Mouse (Mus musculus): ENCODE measurements around the gene Faap100. TPM values are rescaled to one million over a fixed set of nuclear protein-coding genes. Genes with fewer than 3 reads are reported as not detected.

Faap100 gene
- total and polyA plus RNA-seq, 3 experiments = 7.7 to 17.7 (median 14.3) TPM

GRCm38 (mm10) chr11:120376302-120377160 lies 2.0 kb downstream of the Faap100 start:
- no peak overlapping the region for H3K27ac ChIP-seq (ENCODE audit: insufficient read depth, low read depth)
- H3K4me2 ChIP-seq (ENCODE audit: insufficient read depth, low read depth, poor library complexity, severe bottlenecking) = no peak overlapping the region
- no peaks in the 10 kb centered on the region for H3K79me2 ChIP-seq (replicated peaks; ENCODE audit: control insufficient read depth, extremely low read depth, insufficient read depth, poor library complexity, severe bottlenecking)
- no peak for TF ChIP-seq KAT2A (IDR thresholded peaks at IDR 0.05; ENCODE audit: insufficient replicate concordance, low read length)
- no peak for TF ChIP-seq POLR2A (IDR thresholded peaks at IDR 0.05; ENCODE audit: low read depth, low read length)
- no peak for TF ChIP-seq PAX5 (IDR thresholded peaks at IDR 0.05; ENCODE audit: low read length)
- no peak for TF ChIP-seq CHD2 (IDR thresholded peaks at IDR 0.05; ENCODE audit: low read length)
- TF ChIP-seq HCFC1 (IDR thresholded peaks at IDR 0.05; ENCODE audit: low read depth, low read length) = no peak
- TF ChIP-seq MAX (IDR thresholded peaks at IDR 0.05; ENCODE audit: low read length) = no peak
- no peak for TF ChIP-seq JUN (IDR thresholded peaks at IDR 0.05; ENCODE audit: insufficient read depth, low read depth, low read length)
- no peak for TF ChIP-seq POLR2AphosphoS2 (IDR thresholded peaks at IDR 0.05; ENCODE audit: low read depth, low read length)
- TF ChIP-seq SMC3 (IDR thresholded peaks at IDR 0.05; ENCODE audit: low read depth, low read length) = no peak
- TF ChIP-seq MEF2A (IDR thresholded peaks at IDR 0.05; ENCODE audit: borderline replicate concordance, low read depth, low read length) = no peak
- no peak for TF ChIP-seq EP300 (IDR thresholded peaks at IDR 0.05; ENCODE audit: low read length)
- dilution Hi-C loops (cut with MboI; ENCODE audit: extremely low pct_ligation_motif_present, extremely low pct_unique_long_range_greater_than_20kb, low sequenced_read_pairs) (no loop called here), in situ Hi-C loops (cut with MboI; ENCODE audit: low pct_ligation_motif_present, low pct_unique_long_range_greater_than_20kb, low sequenced_read_pairs) (no loop called here)
- no peak for DNase-seq (ENCODE audit: extremely low read depth)
- peaks cover 37 to 83% of the 10 kb centered on the region in 2 experiments for H3K36me3 ChIP-seq (replicated peaks in 1 of 2; ENCODE audit: control insufficient read depth in 1 of 2, insufficient read depth in 1 of 2, low read length in 1 of 2)
- H3K9me3 ChIP-seq (replicated peaks; ENCODE audit: low read length) = no peaks in the 10 kb centered on the region
- H3K9ac ChIP-seq (ENCODE audit: insufficient read depth, low read depth) = no peak overlapping the region
- H3K4me1 ChIP-seq (ENCODE audit: control insufficient read depth in 1 of 2, insufficient read depth in 2 of 2) = peaks cover 11 to 18% of the 10 kb centered on the region in 2 experiments
- no peaks in the 10 kb centered on the region for H3K27me3 ChIP-seq (replicated peaks)
- H3K4me3 ChIP-seq (replicated peaks in 1 of 3; ENCODE audit: low read depth in 2 of 3, low read length in 2 of 3, poor library complexity in 1 of 3) = no peak overlapping the region

GRCm38 (mm10) chr11:120375324-120375723 lies 3.2 kb downstream of the Faap100 start:
- no peak for DNase-seq (ENCODE audit: extremely low read depth)
- Histone ChIP-seq H3K4me1 (ENCODE audit: control insufficient read depth in 1 of 2, insufficient read depth in 2 of 2) (peaks cover 11 to 18% of the 10 kb centered on the region in 2 experiments), H3K79me2 (replicated peaks; ENCODE audit: control insufficient read depth, extremely low read depth, insufficient read depth, poor library complexity, severe bottlenecking) (no peaks in the 10 kb centered on the region), H3K4me2 (ENCODE audit: insufficient read depth, low read depth, poor library complexity, severe bottlenecking) (no peak overlapping the region), H3K27ac (ENCODE audit: insufficient read depth, low read depth) (no peak overlapping the region), H3K9ac (ENCODE audit: insufficient read depth, low read depth) (no peak overlapping the region), H3K9me3 (replicated peaks; ENCODE audit: low read length) (no peaks in the 10 kb centered on the region), H3K4me3 (replicated peaks in 1 of 3; ENCODE audit: low read depth in 2 of 3, low read length in 2 of 3, poor library complexity in 1 of 3) (no peak overlapping the region), H3K36me3 (replicated peaks in 1 of 2; ENCODE audit: control insufficient read depth in 1 of 2, insufficient read depth in 1 of 2, low read length in 1 of 2) (peaks cover 28 to 82% of the 10 kb centered on the region in 2 experiments), H3K27me3 (replicated peaks) (no peaks in the 10 kb centered on the region)
- TF ChIP-seq E2F4 (IDR thresholded peaks at IDR 0.05; ENCODE audit: insufficient replicate concordance, low read depth, low read length) (no peak), JUND (conservative IDR thresholded peaks at IDR 0.05; ENCODE audit: low read depth, low read length) (no peak), TBP (conservative IDR thresholded peaks at IDR 0.05; ENCODE audit: low read depth, low read length) (no peak), ETS1 (conservative IDR thresholded peaks at IDR 0.05; ENCODE audit: low read depth, low read length) (no peak), RCOR1 (conservative IDR thresholded peaks at IDR 0.05; ENCODE audit: low read depth, low read length) (no peak), UBTF (IDR thresholded peaks at IDR 0.05; ENCODE audit: low read depth, low read length) (no peak), BHLHE40 (IDR thresholded peaks at IDR 0.05; ENCODE audit: low read depth, low read length) (no peak), ZKSCAN1 (IDR thresholded peaks at IDR 0.05; ENCODE audit: borderline replicate concordance, low read depth, low read length) (no peak), EP300 (IDR thresholded peaks at IDR 0.05; ENCODE audit: low read length) (no peak), MYC (IDR thresholded peaks at IDR 0.05; ENCODE audit: low read depth, low read length) (no peak)
- in situ Hi-C loops (cut with MboI; ENCODE audit: low pct_ligation_motif_present, low pct_unique_long_range_greater_than_20kb, low sequenced_read_pairs) (no loop called here), dilution Hi-C loops (cut with MboI; ENCODE audit: extremely low pct_ligation_motif_present, extremely low pct_unique_long_range_greater_than_20kb, low sequenced_read_pairs) (no loop called here)
